Mouse (Mus musculus) liver, embryonic 15.5 days (tissue): ENCODE measurements at regions not wholly inside any gene's neighbourhood (a gene's known extent, or its start where the extent isn't known, plus 50 kb on each side); places are given as distances from the start of the nearest gene placed in this dataset.

Source experiments
- ATAC-seq: fragments of 200-750 bp; cut with Nextera tagmentation; 2 replicates; pipeline ENCODE4 v1.8.0; 2017; ENCODE audit warnings: moderate number of reproducible peaks, mild to moderate bottlenecking, moderate library complexity; ENCODE audit not compliant: insufficient read depth
- H3K27ac ChIP-seq: fragments of 300-500 bp; sonication (generic); replicated peaks from 2 replicates; pipeline ENCODE4 v1.5.1; 2015; ENCODE audit warnings: mild to moderate bottlenecking, inconsistent platforms
- H3K27me3 ChIP-seq: fragments of 300-500 bp; sonication (generic); 2 replicates; pipeline ENCODE4 v1.6.1; 2015; ENCODE audit warnings: mild to moderate bottlenecking, inconsistent platforms
- H3K36me3 ChIP-seq: fragments of 300-500 bp; sonication (generic); replicated peaks from 2 replicates; pipeline ENCODE4 v1.6.1; 2015; ENCODE audit warnings: moderate library complexity, mild to moderate bottlenecking, inconsistent platforms
- H3K4me1 ChIP-seq: fragments of 300-500 bp; sonication (generic); replicated peaks from 2 replicates; pipeline ENCODE4 v1.6.1; 2015; ENCODE audit warnings: inconsistent platforms
- H3K4me2 ChIP-seq: fragments of 300-500 bp; sonication (generic); 2 replicates; pipeline ENCODE4 v1.6.1; 2015; ENCODE audit warnings: moderate library complexity, mild to moderate bottlenecking, inconsistent platforms
- H3K4me3 ChIP-seq: fragments of 300-500 bp; sonication (generic); replicated peaks from 2 replicates; pipeline ENCODE4 v1.5.1; 2015; ENCODE audit warnings: mild to moderate bottlenecking, inconsistent platforms
- H3K9ac ChIP-seq: fragments of 300-500 bp; sonication (generic); 2 replicates; pipeline ENCODE4 v1.6.1; 2015; ENCODE audit warnings: moderate library complexity, mild to moderate bottlenecking, inconsistent platforms
- H3K9me3 ChIP-seq: fragments of 300-500 bp; sonication (generic); replicated peaks from 2 replicates; pipeline ENCODE4 v1.6.1; 2016; ENCODE audit warnings: inconsistent platforms
- WGBS: fragments of 180-500 bp; shearing (Covaris S2); methylation state at CpG from one replicate; pipeline ENCODE4 v1.1.7; 2015; ENCODE audit warnings: mixed read lengths; ENCODE audit not compliant: insufficient replicate concordance; 5-methylcytosine and 5-hydroxymethylcytosine counted together

- no peaks in the 10 kb centered on the region for H3K4me1 ChIP-seq
- WGBS: 60% methylated on average over 4 of the region's 4 CpGs
- no peak for ATAC-seq
Measured at GRCm38 (mm10) chr12:26665466-26665865, 196.5 kb downstream of the Cmpk2 start.

GRCm38 (mm10) chr12:26654251-26654650 is 185.2 kb downstream of the Cmpk2 start:
- ATAC-seq: no peak
- Histone ChIP-seq H3K9ac (no peak overlapping the region), H3K9me3 (no peaks in the 10 kb centered on the region), H3K27ac (no peak overlapping the region), H3K36me3 (no peaks in the 10 kb centered on the region), H3K4me2 (no peak overlapping the region), H3K4me3 (no peak overlapping the region), H3K27me3 (no peaks in the 10 kb centered on the region), H3K4me1 (no peaks in the 10 kb centered on the region)
- 79% methylated on average over 2 of the region's 2 CpGs for WGBS

More at GRCm38 (mm10) chr12:26665466-26665865, 196.5 kb downstream of the Cmpk2 start:
- Histone ChIP-seq H3K27ac (no peak overlapping the region), H3K9ac (no peak overlapping the region), H3K36me3 (no peaks in the 10 kb centered on the region), H3K9me3 (no peaks in the 10 kb centered on the region), H3K4me2 (no peak overlapping the region), H3K4me3 (no peak overlapping the region), H3K27me3 (no peaks in the 10 kb centered on the region)

GRCm38 (mm10) chr12:26653781-26654180 is 184.8 kb downstream of the Cmpk2 start:
- Histone ChIP-seq H3K4me3 (no peak overlapping the region), H3K4me1 (no peaks in the 10 kb centered on the region), H3K27ac (no peak overlapping the region), H3K36me3 (no peaks in the 10 kb centered on the region), H3K9ac (no peak overlapping the region), H3K9me3 (no peaks in the 10 kb centered on the region), H3K27me3 (no peaks in the 10 kb centered on the region), H3K4me2 (no peak overlapping the region)
- WGBS: 60% methylated on average over 6 of the region's 6 CpGs
- ATAC-seq: no peak

GRCm38 (mm10) chr12:26646141-26646540 is 177.1 kb downstream of the Cmpk2 start:
- Histone ChIP-seq H3K27ac (no peak overlapping the region), H3K36me3 (no peaks in the 10 kb centered on the region), H3K9me3 (no peaks in the 10 kb centered on the region), H3K9ac (no peak overlapping the region), H3K4me2 (no peak overlapping the region), H3K27me3 (no peaks in the 10 kb centered on the region), H3K4me1 (no peaks in the 10 kb centered on the region), H3K4me3 (no peak overlapping the region)
- ATAC-seq: no peak

GRCm38 (mm10) chr12:26635665-26636241 is 166.7 kb downstream of the Cmpk2 start:
- Histone ChIP-seq H3K4me1 (no peaks in the 10 kb centered on the region), H3K27ac (no peak overlapping the region), H3K4me3 (no peak overlapping the region), H3K36me3 (no peaks in the 10 kb centered on the region), H3K9me3 (no peaks in the 10 kb centered on the region), H3K27me3 (no peaks in the 10 kb centered on the region), H3K4me2 (no peak overlapping the region), H3K9ac (no peak overlapping the region)
- ATAC-seq: no peak
- 39% methylated on average over 4 of the region's 4 CpGs for WGBS

- no peak overlapping the region for H3K27ac ChIP-seq
- no peak overlapping the region for H3K9ac ChIP-seq
- no peaks in the 10 kb centered on the region for H3K36me3 ChIP-seq
- H3K9me3 ChIP-seq: no peaks in the 10 kb centered on the region
- no peak for ATAC-seq
- H3K4me2 ChIP-seq: no peak overlapping the region
- 53% methylated on average over 3 of the region's 3 CpGs for WGBS
- no peaks in the 10 kb centered on the region for H3K27me3 ChIP-seq
- no peaks in the 10 kb centered on the region for H3K4me1 ChIP-seq
- no peak overlapping the region for H3K4me3 ChIP-seq
Measured at GRCm38 (mm10) chr12:26635253-26635652, 166.2 kb downstream of the Cmpk2 start.

GRCm38 (mm10) chr12:26631795-26632122 is 162.8 kb downstream of the Cmpk2 start:
- no peak for ATAC-seq
- Histone ChIP-seq H3K27me3 (no peaks in the 10 kb centered on the region), H3K36me3 (no peaks in the 10 kb centered on the region), H3K4me3 (no peak overlapping the region), H3K4me2 (no peak overlapping the region), H3K27ac (no peak overlapping the region), H3K9me3 (no peaks in the 10 kb centered on the region), H3K4me1 (no peaks in the 10 kb centered on the region), H3K9ac (no peak overlapping the region)
- WGBS: 44% methylated on average over 1 of the region's 1 CpGs

- Histone ChIP-seq H3K4me2 (no peak overlapping the region), H3K9me3 (no peaks in the 10 kb centered on the region), H3K4me3 (no peak overlapping the region), H3K27me3 (no peaks in the 10 kb centered on the region), H3K27ac (no peak overlapping the region), H3K4me1 (no peaks in the 10 kb centered on the region), H3K36me3 (no peaks in the 10 kb centered on the region), H3K9ac (no peak overlapping the region)
- 76% methylated on average over 4 of the region's 4 CpGs for WGBS
- no peak for ATAC-seq
Measured at GRCm38 (mm10) chr12:26631111-26631794, 162.2 kb downstream of the Cmpk2 start.

GRCm38 (mm10) chr12:26621135-26621932 is 152.3 kb downstream of the Cmpk2 start:
- no peak for ATAC-seq

GRCm38 (mm10) chr12:26620501-26621134 is 151.6 kb downstream of the Cmpk2 start:
- Histone ChIP-seq H3K36me3 (no peaks in the 10 kb centered on the region), H3K4me2 (no peak overlapping the region), H3K9ac (no peak overlapping the region), H3K4me3 (no peak overlapping the region), H3K4me1 (no peaks in the 10 kb centered on the region), H3K27ac (no peak overlapping the region), H3K9me3 (no peaks in the 10 kb centered on the region), H3K27me3 (no peaks in the 10 kb centered on the region)
- 53% methylated on average over 8 of the region's 8 CpGs for WGBS
- no peak for ATAC-seq

More at GRCm38 (mm10) chr12:26621135-26621932, 152.3 kb downstream of the Cmpk2 start:
- Histone ChIP-seq H3K4me1 (no peaks in the 10 kb centered on the region), H3K9ac (no peak overlapping the region), H3K27me3 (no peaks in the 10 kb centered on the region), H3K9me3 (no peaks in the 10 kb centered on the region), H3K4me3 (no peak overlapping the region), H3K4me2 (no peak overlapping the region), H3K27ac (no peak overlapping the region), H3K36me3 (no peaks in the 10 kb centered on the region)
- 62% methylated on average over 12 of the region's 12 CpGs for WGBS

- Histone ChIP-seq H3K4me2 (no peak overlapping the region), H3K9ac (no peak overlapping the region), H3K27ac (no peak overlapping the region), H3K27me3 (no peaks in the 10 kb centered on the region), H3K9me3 (no peaks in the 10 kb centered on the region), H3K4me3 (no peak overlapping the region), H3K4me1 (no peaks in the 10 kb centered on the region), H3K36me3 (no peaks in the 10 kb centered on the region)
- 79% methylated on average over 3 of the region's 3 CpGs for WGBS
- no peak for ATAC-seq
Measured at GRCm38 (mm10) chr12:26617969-26618368, 149.0 kb downstream of the Cmpk2 start.
